Mouse (Mus musculus) granulocyte monocyte progenitor cell, adult 5-6 weeks (primary cell): ENCODE results near the gene Gm12216. TPM values are rescaled to one million over a fixed set of nuclear protein-coding genes. Genes with fewer than 3 reads are reported as not detected.
A peak's percentile ranks its signal among the peaks of the same experiment; 100 is the strongest.
"Not testable (repeated sequence)": the region's sequence is repeated elsewhere in the genome, so short reads cannot be mapped to it uniquely, and the experiment has no call there.

Experiments used
- ATAC-seq: replicated peaks from 2 replicates; pipeline ENCODE4 v1.8.0; 2016; ENCODE audit warnings: mild to moderate bottlenecking, moderate TSS enrichment, inconsistent platforms; ENCODE audit not compliant: poor library complexity, severe bottlenecking
- total RNA-seq, 2 experiments: library from RNA; stranded (forward) in 1 of 2; stranded (reverse) in 1 of 2; fragments of 200-712, 200-1000 nt in 1 of 2; fragments of >200 nt in 1 of 2; fragmentation: Nextera tagmentation in 1 of 2; gene quantifications; 2 replicates each; pipeline ENCODE4 v1.2.3; 2014 to 2017

The Gm12216 gene
- total RNA-seq, 2 experiments from 2014 or later = 6.5 TPM; not detected in 1

- ATAC-seq = peak; percentile 71
Observed at GRCm38 (mm10) chr11:53874706-53875105, 15.7 kb upstream of the Gm12216 start.

- peak; percentile 30; the same call in 1 of the 2 replicates for ATAC-seq
Observed at GRCm38 (mm10) chr11:53873909-53874704, 15.1 kb upstream of the Gm12216 start.

- no peak for ATAC-seq
Observed at GRCm38 (mm10) chr11:53871786-53872507, 12.9 kb upstream of the Gm12216 start.

GRCm38 (mm10) chr11:53869172-53869571 is 10.1 kb upstream of the Gm12216 start:
- ATAC-seq = no peak

- peak; percentile 68 for ATAC-seq
Observed at GRCm38 (mm10) chr11:53868323-53868722, 9.3 kb upstream of the Gm12216 start.

- not testable (repeated sequence) for ATAC-seq
Observed at GRCm38 (mm10) chr11:53864724-53865310, 5.8 kb upstream of the Gm12216 start.

- ATAC-seq = not testable (repeated sequence)
Observed at GRCm38 (mm10) chr11:53860944-53861343, 1.9 kb upstream of the Gm12216 start.

- no peak for ATAC-seq
Observed at GRCm38 (mm10) chr11:53858058-53858760, 847 bp downstream of the Gm12216 start.

GRCm38 (mm10) chr11:53853665-53854064 is 5.4 kb downstream of the Gm12216 start:
- no peak for ATAC-seq

GRCm38 (mm10) chr11:53851795-53852194 is 7.3 kb downstream of the Gm12216 start:
- ATAC-seq = peak; percentile 94

- ATAC-seq = peak; percentile 82
Observed at GRCm38 (mm10) chr11:53849588-53850320, 9.3 kb downstream of the Gm12216 start.

GRCm38 (mm10) chr11:53845680-53846079 is 13.4 kb downstream of the Gm12216 start:
- peak; percentile 46 for ATAC-seq

GRCm38 (mm10) chr11:53843106-53843505 is 15.9 kb downstream of the Gm12216 start:
- no peak for ATAC-seq

- ATAC-seq = no peak
Observed at GRCm38 (mm10) chr11:53842161-53842581, 16.9 kb downstream of the Gm12216 start.

GRCm38 (mm10) chr11:53841514-53841913 is 17.5 kb downstream of the Gm12216 start:
- ATAC-seq = peak; percentile 47

GRCm38 (mm10) chr11:53839663-53840642 is 19.1 kb downstream of the Gm12216 start:
- no peak for ATAC-seq

- ATAC-seq = peak; percentile 40; the same call in 1 of the 2 replicates
Observed at GRCm38 (mm10) chr11:53839147-53839546, 19.9 kb downstream of the Gm12216 start.

GRCm38 (mm10) chr11:53837731-53838130 is 21.3 kb downstream of the Gm12216 start:
- no peak for ATAC-seq
